In the genomic region with DNA sequence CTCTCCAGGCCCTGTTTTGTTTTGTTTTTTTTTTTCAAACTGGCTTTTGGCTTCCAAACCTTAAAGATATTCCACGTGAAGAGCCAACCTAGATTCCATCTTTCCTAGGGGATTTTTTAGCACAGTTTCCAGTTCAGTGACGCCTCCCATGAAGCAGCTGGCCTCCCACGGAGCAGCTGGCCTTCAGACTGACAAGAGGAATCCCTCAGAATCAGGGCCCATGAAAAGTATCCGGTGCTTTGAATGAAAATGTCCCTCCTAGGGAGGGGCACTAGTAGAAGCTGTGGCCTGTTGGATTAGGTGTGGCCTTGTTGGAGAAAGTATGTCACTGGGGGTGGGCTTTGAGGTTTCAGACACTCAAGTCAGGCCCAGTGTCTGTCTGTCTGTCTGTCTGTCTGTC, we compare ENCODE assay signal across 5 mouse cellular contexts.
"Had no signal": no experiment of that assay in that cellular context is flagged by ENCODE, and none has a peak within 500 bp of the region (broad histone marks: within the 10 kb centered on the region; RNA-seq: fewer than 3 reads in every experiment).

No protein-coding gene starts in this region.

- DNase-seq: kidney, postnatal 14 days; liver; liver, embryonic 13.5 days; liver, postnatal 0 days; thymus, postnatal 36 days had no signal
